Mouse (Mus musculus) kidney, embryonic 14.5 days (tissue): Measurements from ENCODE around the gene Reln. TPM values are rescaled to one million over a fixed set of nuclear protein-coding genes. Genes with fewer than 3 reads are reported as not detected.

Experiments
- ATAC-seq: fragments of 200-750 bp; cut with Nextera tagmentation; 2 replicates; pipeline ENCODE4 v1.8.0; 2017; ENCODE audit warnings: moderate number of reproducible peaks, mild to moderate bottlenecking, moderate TSS enrichment, moderate library complexity; ENCODE audit not compliant: low FRiP score, low TSS enrichment
- H3K27ac ChIP-seq: fragments of 300-500 bp; sonication (generic); 2 replicates; pipeline ENCODE4 v1.5.1; 2014; ENCODE audit warnings: low read depth, mild to moderate bottlenecking, low read length, moderate library complexity, mixed read lengths
- H3K27me3 ChIP-seq: fragments of 300-500 bp; sonication (generic); 2 replicates; pipeline ENCODE4 v1.6.1; 2014; ENCODE audit warnings: mild to moderate bottlenecking, low read length; ENCODE audit not compliant: control insufficient read depth, insufficient read depth
- H3K36me3 ChIP-seq: fragments of 300-500 bp; sonication (generic); 2 replicates; pipeline ENCODE4 v1.6.1; 2014; ENCODE audit warnings: low read length, mixed read lengths; ENCODE audit not compliant: control insufficient read depth, insufficient read depth
- H3K4me1 ChIP-seq: fragments of 300-500 bp; sonication (generic); 2 replicates; pipeline ENCODE4 v1.6.1; 2014; ENCODE audit warnings: low read length, mixed read lengths; ENCODE audit not compliant: control insufficient read depth, insufficient read depth
- H3K4me2 ChIP-seq: fragments of 300-500 bp; sonication (generic); replicated peaks from 2 replicates; pipeline ENCODE4 v1.6.1; 2014; ENCODE audit warnings: low read depth, mild to moderate bottlenecking, low read length
- H3K4me3 ChIP-seq: fragments of 300-500 bp; sonication (generic); 2 replicates; pipeline ENCODE4 v1.5.1; 2014; ENCODE audit warnings: mild to moderate bottlenecking, low read length
- H3K9ac ChIP-seq: fragments of 300-500 bp; sonication (generic); 2 replicates; pipeline ENCODE4 v1.6.1; 2014; ENCODE audit warnings: low read depth, mild to moderate bottlenecking, low read length, moderate library complexity
- H3K9me3 ChIP-seq: fragments of 300-500 bp; sonication (generic); 2 replicates; pipeline ENCODE4 v1.6.1; 2016; ENCODE audit warnings: low read length; ENCODE audit not compliant: control insufficient read depth
- WGBS: fragments of 180-500 bp; shearing (Covaris S2); extraction: QIAGEN DNeasy Blood & Tissue Kit; methylation state at CpG from one replicate; pipeline ENCODE4 v1.1.7; 2014; 5-methylcytosine and 5-hydroxymethylcytosine counted together
- polyA plus RNA-seq: library from polyadenylated mRNA; unstranded; fragments of >200 nt; fragmentation: Nextera tagmentation; extraction: Ambion mirVana; gene quantifications from 2 replicates; pipeline ENCODE4 v1.2.1, GENCODE M21; 2014

Gene Reln
- polyA plus RNA-seq, 1 experiment from 2014 or later: 16.7 TPM

GRCm38 (mm10) chr5:22343536-22343842, 1.0 kb downstream of the Reln start:
- peaks cover 5% of the 10 kb centered on the region for H3K4me1 ChIP-seq
- H3K9me3 ChIP-seq: no peaks in the 10 kb centered on the region
- H3K27me3 ChIP-seq: peaks cover 68% of the 10 kb centered on the region
- no peaks in the 10 kb centered on the region for H3K36me3 ChIP-seq
- H3K9ac ChIP-seq: peak overlapping the region; percentile 34; the same call in 1 of the 2 replicates
- H3K4me2 ChIP-seq: peak overlapping the region; percentile 94
- no peak overlapping the region for H3K27ac ChIP-seq
- H3K4me3 ChIP-seq: peak overlapping the region; percentile 55
- ATAC-seq: no peak
- 1% methylated on average over 10 of the region's 10 CpGs for WGBS

- H3K27ac ChIP-seq: no peak overlapping the region
- 77% methylated on average over 7 of the region's 7 CpGs for WGBS
- peaks cover 5% of the 10 kb centered on the region for H3K4me1 ChIP-seq
- ATAC-seq: no peak
- H3K36me3 ChIP-seq: no peaks in the 10 kb centered on the region
- H3K9me3 ChIP-seq: no peaks in the 10 kb centered on the region
- peaks cover 68% of the 10 kb centered on the region for H3K27me3 ChIP-seq
- H3K9ac ChIP-seq: no peak overlapping the region
- no peak overlapping the region for H3K4me3 ChIP-seq
- H3K4me2 ChIP-seq: no peak overlapping the region
These were observed 2.0 kb downstream of the Reln start for GRCm38 (mm10) chr5:22342461-22342860.

GRCm38 (mm10) chr5:22340991-22341390, 3.5 kb downstream of the Reln start:
- Histone ChIP-seq H3K4me1 (peaks cover 5% of the 10 kb centered on the region), H3K4me3 (no peak overlapping the region), H3K9ac (no peak overlapping the region), H3K9me3 (no peaks in the 10 kb centered on the region), H3K4me2 (no peak overlapping the region), H3K36me3 (no peaks in the 10 kb centered on the region), H3K27me3 (peaks cover 54% of the 10 kb centered on the region), H3K27ac (no peak overlapping the region)
- no peak for ATAC-seq
- 84% methylated on average over 8 of the region's 8 CpGs for WGBS

GRCm38 (mm10) chr5:22335408-22335807, 9.1 kb downstream of the Reln start:
- Histone ChIP-seq H3K9me3 (no peaks in the 10 kb centered on the region), H3K27me3 (peaks cover 2% of the 10 kb centered on the region; the same call in 1 of the 2 replicates), H3K9ac (no peak overlapping the region), H3K4me3 (no peak overlapping the region), H3K27ac (no peak overlapping the region), H3K36me3 (no peaks in the 10 kb centered on the region), H3K4me2 (no peak overlapping the region), H3K4me1 (no peaks in the 10 kb centered on the region)
- ATAC-seq: peak; percentile 28; the same call in 1 of the 2 replicates
- 30% methylated on average over 3 of the region's 3 CpGs for WGBS

- no peaks in the 10 kb centered on the region for H3K36me3 ChIP-seq
- no peaks in the 10 kb centered on the region for H3K27me3 ChIP-seq
- H3K4me3 ChIP-seq: no peak overlapping the region
- WGBS: 45% methylated on average over 5 of the region's 5 CpGs
- no peak overlapping the region for H3K27ac ChIP-seq
- no peak overlapping the region for H3K4me2 ChIP-seq
- H3K4me1 ChIP-seq: no peaks in the 10 kb centered on the region
- no peak overlapping the region for H3K9ac ChIP-seq
- H3K9me3 ChIP-seq: no peaks in the 10 kb centered on the region; the same call in 1 of the 2 replicates
- no peak for ATAC-seq
These were observed 13.7 kb downstream of the Reln start for GRCm38 (mm10) chr5:22330802-22331201.

GRCm38 (mm10) chr5:22328431-22329359, 15.8 kb downstream of the Reln start:
- WGBS: 85% methylated on average over 8 of the region's 8 CpGs
- ATAC-seq: no peak
- no peak overlapping the region for H3K9ac ChIP-seq
- H3K27ac ChIP-seq: no peak overlapping the region
- no peaks in the 10 kb centered on the region; the same call in 1 of the 2 replicates for H3K9me3 ChIP-seq
- no peaks in the 10 kb centered on the region for H3K27me3 ChIP-seq
- H3K36me3 ChIP-seq: no peaks in the 10 kb centered on the region
- no peaks in the 10 kb centered on the region for H3K4me1 ChIP-seq
- H3K4me3 ChIP-seq: no peak overlapping the region
- H3K4me2 ChIP-seq: no peak overlapping the region

- H3K36me3 ChIP-seq: no peaks in the 10 kb centered on the region
- no peaks in the 10 kb centered on the region; the same call in 1 of the 2 replicates for H3K9me3 ChIP-seq
- ATAC-seq: no peak
- no peaks in the 10 kb centered on the region for H3K4me1 ChIP-seq
- 83% methylated on average over 3 of the region's 3 CpGs for WGBS
- H3K9ac ChIP-seq: no peak overlapping the region
- no peaks in the 10 kb centered on the region for H3K27me3 ChIP-seq
- no peak overlapping the region for H3K4me2 ChIP-seq
- no peak overlapping the region for H3K27ac ChIP-seq
- H3K4me3 ChIP-seq: no peak overlapping the region
These were observed 17.3 kb downstream of the Reln start for GRCm38 (mm10) chr5:22327170-22327569.

- Histone ChIP-seq H3K36me3 (no peaks in the 10 kb centered on the region), H3K27ac (no peak overlapping the region), H3K27me3 (no peaks in the 10 kb centered on the region), H3K4me3 (no peak overlapping the region), H3K9me3 (no peaks in the 10 kb centered on the region; the same call in 1 of the 2 replicates), H3K9ac (no peak overlapping the region), H3K4me1 (no peaks in the 10 kb centered on the region), H3K4me2 (no peak overlapping the region)
- no peak for ATAC-seq
- 84% methylated on average over 1 of the region's 1 CpGs for WGBS
These were observed 20.7 kb downstream of the Reln start for GRCm38 (mm10) chr5:22323801-22324200.

- 88% methylated on average over 1 of the region's 1 CpGs for WGBS
- Histone ChIP-seq H3K4me1 (no peaks in the 10 kb centered on the region), H3K4me2 (no peak overlapping the region), H3K27me3 (no peaks in the 10 kb centered on the region), H3K9ac (no peak overlapping the region), H3K36me3 (no peaks in the 10 kb centered on the region), H3K27ac (no peak overlapping the region), H3K9me3 (no peaks in the 10 kb centered on the region), H3K4me3 (no peak overlapping the region)
- no peak for ATAC-seq
These were observed 26.7 kb downstream of the Reln start for GRCm38 (mm10) chr5:22317807-22318206.
